Mouse (Mus musculus) kidney, adult 2 months (tissue): ENCODE measurements around the gene Fam189b. TPM values are rescaled to one million over a fixed set of nuclear protein-coding genes. Genes with fewer than 3 reads are reported as not detected.

ENCODE experiments used
- DNase-seq: peaks from one replicate; pipeline ENCODE4 v3.0.0; 2021
- H3K27ac ChIP-seq: fragments of 200-500 bp; 2 replicates; pipeline ENCODE4 v1.5.1; 2012; ENCODE audit warnings: low read depth, low read length, control low read depth, inconsistent platforms; ENCODE audit not compliant: insufficient read depth
- H3K27me3 ChIP-seq: fragments of 200-500 bp; replicated peaks from 2 replicates; pipeline ENCODE4 v1.6.1; 2012; ENCODE audit warnings: mild to moderate bottlenecking, moderate library complexity, low read length, inconsistent platforms; ENCODE audit not compliant: control insufficient read depth, insufficient read depth
- H3K36me3 ChIP-seq: fragments of 200-500 bp; 2 replicates; pipeline ENCODE4 v1.6.1; 2012; ENCODE audit warnings: mild to moderate bottlenecking, moderate library complexity, low read length, inconsistent platforms; ENCODE audit not compliant: control insufficient read depth, insufficient read depth
- H3K4me1 ChIP-seq: fragments of 200-500 bp; 2 replicates; pipeline ENCODE4 v1.6.1; 2011; ENCODE audit warnings: low read length; ENCODE audit not compliant: control insufficient read depth, insufficient read depth
- H3K4me3 ChIP-seq: fragments of 200-500 bp; 2 replicates; pipeline ENCODE4 v1.5.1; 2011; ENCODE audit warnings: mild to moderate bottlenecking, low read depth, low read length, control low read depth; ENCODE audit not compliant: insufficient read depth
- CTCF ChIP-seq: fragments of 200-500 bp; conservative IDR thresholded peaks from 2 replicates; pipeline ENCODE4 v1.5.1; 2011; ENCODE audit warnings: low read depth, mild to moderate bottlenecking, control low read depth, low read length, moderate library complexity, mixed read lengths; ENCODE audit not compliant: insufficient read depth, insufficient read length
- POLR2A ChIP-seq: fragments of 200-500 bp; IDR thresholded peaks from one replicate; pipeline ENCODE4 v1.6.1; 2011; ENCODE audit warnings: low read depth, low read length, control low read depth
- WGBS: fragments of 180-500 bp; shearing (Covaris S2); methylation state at CpG from one replicate; pipeline ENCODE4 v1.1.7; 2018; 5-methylcytosine and 5-hydroxymethylcytosine counted together
- polyA plus RNA-seq: library from polyadenylated mRNA; depleted of rRNA; stranded (reverse); fragments of >200 nt; gene quantifications from 2 replicates; pipeline ENCODE4 v1.2.3, GENCODE M21; 2012; rRNA removed

Gene Fam189b
- polyA plus RNA-seq, result 18.3 and 18.4 TPM in 2 replicates

DNA sequence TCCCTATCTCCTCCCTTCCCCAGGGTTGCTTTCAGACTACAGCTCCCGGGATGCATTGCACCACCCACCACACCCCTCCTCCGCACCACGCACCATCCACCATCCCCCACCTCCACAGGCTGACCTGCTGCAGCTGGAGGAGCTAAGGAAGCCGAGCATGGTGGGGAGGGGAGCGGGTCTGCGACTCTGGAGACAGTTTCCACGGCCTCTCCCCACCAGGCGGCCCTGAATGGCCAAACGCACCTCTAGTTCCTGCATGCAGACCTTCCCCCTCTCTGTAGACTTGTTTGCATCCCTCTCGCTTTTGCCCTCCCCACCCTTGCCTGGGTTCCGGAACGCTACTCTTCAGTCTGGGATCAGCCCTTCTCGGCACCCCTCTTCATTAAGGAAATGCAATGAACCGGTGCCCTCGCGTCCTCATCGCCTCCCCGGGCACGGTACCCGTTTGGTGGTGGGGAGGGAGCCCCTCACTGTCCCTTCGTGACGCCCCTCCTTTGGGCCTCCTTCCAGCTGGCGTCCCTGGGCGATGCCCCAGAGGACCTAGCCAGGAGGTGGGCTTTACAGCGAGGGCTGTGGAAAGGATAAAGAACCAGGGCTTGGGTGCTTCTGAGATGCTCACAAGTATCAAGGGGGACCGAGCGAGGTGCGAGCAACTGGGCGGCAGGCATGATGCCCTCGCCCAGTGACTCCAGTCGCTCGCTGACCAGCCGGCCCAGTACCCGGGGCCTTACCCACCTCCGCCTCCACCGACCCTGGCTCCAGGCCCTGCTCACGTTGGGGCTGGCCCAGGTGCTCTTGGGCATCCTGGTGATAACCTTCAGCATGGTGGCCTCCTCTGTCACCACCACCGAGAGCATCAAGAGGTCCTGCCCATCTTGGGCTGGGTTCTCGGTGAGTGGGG, at the start of gene Fam189b:
Gene Fam189b (plus strand): TSS at position 86 of the 901 bp plus-strand sequence.
- H3K4me3 ChIP-seq, result peak within 1 kb of the TSS; percentile 82
- peak; percentile 87 for DNase-seq
- H3K4me1 ChIP-seq, result peaks cover under 1% of the 10 kb centered on the region
- 8% methylated on average over 39 of the region's 39 CpGs for WGBS
- TF ChIP-seq POLR2A, result peak; percentile 72
- no peak for TF ChIP-seq CTCF
- peak within 1 kb of the TSS; percentile 36; the same call in 1 of the 2 replicates for H3K27ac ChIP-seq
- no peaks in the 10 kb centered on the region for H3K27me3 ChIP-seq
- no peaks in the 10 kb centered on the region; the same call in 1 of the 2 replicates for H3K36me3 ChIP-seq

DNA sequence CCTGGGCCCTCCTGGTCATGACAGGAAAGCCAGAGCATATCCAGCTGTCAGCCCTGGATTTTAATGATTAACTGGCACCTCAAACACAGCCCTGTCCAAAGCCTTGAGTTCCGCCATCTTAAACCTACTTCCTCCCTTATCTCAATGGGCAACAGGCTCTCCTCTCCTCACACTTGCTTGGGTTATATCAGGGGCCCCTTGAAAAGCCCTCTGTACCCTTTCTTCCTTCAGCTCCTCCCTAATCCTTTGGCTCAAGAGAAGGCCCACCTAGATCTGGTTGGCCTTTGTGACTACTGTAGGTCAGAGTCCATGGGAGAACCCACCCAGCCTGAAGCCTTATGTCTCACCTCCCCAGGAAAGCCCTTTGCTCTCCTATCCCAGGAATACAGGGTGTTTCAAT, 49.2 kb upstream of the Fam189b start:
- DNase-seq, result no peak
- no peak overlapping the region for H3K27ac ChIP-seq
- H3K27me3 ChIP-seq, result no peaks in the 10 kb centered on the region
- H3K4me3 ChIP-seq, result no peak overlapping the region
- no peaks in the 10 kb centered on the region for H3K36me3 ChIP-seq
- peaks cover 3% of the 10 kb centered on the region; the same call in 1 of the 2 replicates for H3K4me1 ChIP-seq
- TF ChIP-seq POLR2A, result no peak
- TF ChIP-seq CTCF, result no peak
- 83% methylated on average over 1 of the region's 1 CpGs for WGBS

DNA sequence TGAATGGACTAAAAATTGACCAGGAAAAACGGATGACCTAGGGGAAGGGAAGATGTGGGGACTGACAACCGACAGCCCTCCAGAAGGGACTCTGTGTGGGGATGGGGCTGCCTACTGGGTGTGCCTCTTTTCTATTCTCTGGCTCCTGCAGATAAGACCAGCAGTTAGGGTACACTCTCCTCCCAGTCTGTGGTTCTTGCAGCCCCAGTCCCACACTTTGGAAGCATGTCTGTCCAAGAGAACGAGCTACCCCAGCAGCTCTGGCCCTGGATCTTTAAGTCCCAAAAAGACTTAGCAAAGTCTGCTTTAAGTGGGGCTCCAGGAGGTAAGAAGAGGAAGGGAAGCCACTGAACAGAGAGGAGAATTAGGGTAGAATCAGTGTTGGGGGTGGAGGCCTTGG, 47.0 kb upstream of the Fam189b start, which contains the start of gene Pklr:
Gene Pklr (plus strand): TSS at position 185 of the 400 bp plus-strand sequence.
- peak within 1 kb of the TSS; percentile 78 for H3K27ac ChIP-seq
- no peak for DNase-seq
- H3K4me3 ChIP-seq, result peak within 1 kb of the TSS; percentile 36
- WGBS, result 53% methylated on average over 3 of the region's 3 CpGs
- peaks cover 3% of the 10 kb centered on the region; the same call in 1 of the 2 replicates for H3K4me1 ChIP-seq
- TF ChIP-seq CTCF (no peak), POLR2A (no peak)
- H3K27me3 ChIP-seq, result no peaks in the 10 kb centered on the region
- no peaks in the 10 kb centered on the region for H3K36me3 ChIP-seq

DNA sequence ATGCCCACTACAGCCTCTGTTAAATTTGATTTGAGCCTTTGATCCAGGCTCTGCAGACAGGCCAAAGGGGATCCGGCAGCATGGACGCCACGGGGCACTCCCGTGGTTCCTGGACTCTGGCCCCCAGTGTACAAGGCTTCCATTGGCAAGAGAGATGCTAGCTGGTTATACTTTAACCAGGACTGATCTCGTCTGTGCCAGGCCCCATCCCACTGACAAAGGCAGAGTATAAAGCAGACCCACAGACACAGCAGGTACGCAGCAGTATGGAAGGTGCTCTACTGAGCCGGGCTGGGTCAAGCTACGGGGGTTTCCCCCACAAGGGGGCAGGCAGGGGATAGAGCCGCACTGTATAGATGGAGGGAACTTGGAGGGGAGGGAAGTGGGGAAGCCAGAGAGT, 46.6 kb upstream of the Fam189b start:
- WGBS, result 22% methylated on average over 9 of the region's 9 CpGs
- peak overlapping the region; percentile 78 for H3K27ac ChIP-seq
- no peaks in the 10 kb centered on the region for H3K36me3 ChIP-seq
- H3K4me1 ChIP-seq, result peaks cover 3% of the 10 kb centered on the region; the same call in 1 of the 2 replicates
- no peaks in the 10 kb centered on the region for H3K27me3 ChIP-seq
- DNase-seq, result peak; percentile 95
- H3K4me3 ChIP-seq, result peak overlapping the region; percentile 33; the same call in 1 of the 2 replicates
- peak; percentile 33 for TF ChIP-seq CTCF
- peak; percentile 53 for TF ChIP-seq POLR2A

DNA sequence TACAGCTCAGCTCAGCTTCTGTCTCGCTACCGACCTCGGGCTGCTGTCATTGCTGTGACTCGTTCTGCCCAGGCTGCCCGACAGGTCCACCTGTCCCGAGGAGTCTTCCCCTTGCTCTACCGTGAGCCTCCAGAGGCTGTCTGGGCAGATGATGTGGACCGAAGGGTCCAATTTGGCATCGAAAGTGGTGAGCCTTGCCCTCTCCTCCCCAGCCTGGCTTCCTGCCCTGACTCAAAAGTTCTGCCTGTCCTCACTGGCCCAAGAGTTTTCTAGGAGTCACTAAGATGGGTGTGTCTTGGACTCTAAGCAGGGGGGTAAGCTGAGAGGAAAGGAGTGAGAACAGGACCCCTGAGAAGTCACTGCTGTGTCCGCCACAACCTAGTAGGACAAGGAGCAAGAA, 38.1 kb upstream of the Fam189b start:
- peak; percentile 80 for DNase-seq
- Histone ChIP-seq H3K4me3 (no peak overlapping the region), H3K27me3 (no peaks in the 10 kb centered on the region), H3K36me3 (no peaks in the 10 kb centered on the region), H3K4me1 (no peaks in the 10 kb centered on the region), H3K27ac (no peak overlapping the region)
- TF ChIP-seq CTCF, result no peak
- no peak for TF ChIP-seq POLR2A
- 51% methylated on average over 10 of the region's 10 CpGs for WGBS

DNA sequence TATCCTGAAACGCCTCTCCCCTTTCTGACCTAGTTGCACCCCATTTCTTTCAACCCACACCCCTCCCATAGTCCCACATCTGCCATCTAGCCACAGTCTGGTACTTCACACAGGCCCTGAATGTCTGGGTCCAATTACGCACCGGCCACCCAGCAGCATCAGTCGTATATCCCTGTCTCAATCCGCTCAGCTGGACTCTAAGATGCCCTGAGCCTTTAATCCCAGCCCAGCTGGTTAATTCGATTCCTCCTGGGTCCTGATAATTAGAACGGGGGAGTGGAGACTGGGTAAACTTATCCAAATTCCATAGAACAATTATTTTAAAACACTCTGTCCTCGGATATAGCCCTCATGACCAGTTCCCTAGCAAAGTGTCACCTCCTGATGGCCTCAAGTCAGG, 37.4 kb upstream of the Fam189b start:
- no peak overlapping the region for H3K27ac ChIP-seq
- H3K4me3 ChIP-seq, result no peak overlapping the region
- TF ChIP-seq POLR2A, result no peak
- TF ChIP-seq CTCF, result no peak
- H3K27me3 ChIP-seq, result no peaks in the 10 kb centered on the region
- no peaks in the 10 kb centered on the region for H3K36me3 ChIP-seq
- H3K4me1 ChIP-seq, result no peaks in the 10 kb centered on the region
- DNase-seq, result no peak
- 56% methylated on average over 8 of the region's 8 CpGs for WGBS
